Mouse (Mus musculus) testis, adult 2 months (tissue): ENCODE data around the gene Car11. TPM values are rescaled to one million over a fixed set of nuclear protein-coding genes. Genes with fewer than 3 reads are reported as not detected.

ENCODE experiments used
- H3K27ac ChIP-seq: fragments of 200-500 bp; 2 replicates; pipeline ENCODE4 v1.5.1; 2012; ENCODE audit warnings: low read depth, low read length; ENCODE audit not compliant: control insufficient read depth, insufficient read depth
- H3K27me3 ChIP-seq: fragments of 200-500 bp; 2 replicates; pipeline ENCODE4 v1.6.1; 2012; ENCODE audit warnings: mild to moderate bottlenecking, low read length, moderate library complexity; ENCODE audit not compliant: control insufficient read depth, insufficient read depth
- H3K36me3 ChIP-seq: fragments of 200-500 bp; 2 replicates; pipeline ENCODE4 v1.6.1; 2012; ENCODE audit warnings: mild to moderate bottlenecking, low read length; ENCODE audit not compliant: control insufficient read depth, insufficient read depth
- H3K4me1 ChIP-seq: fragments of 200-500 bp; 2 replicates; pipeline ENCODE4 v1.6.1; 2012; ENCODE audit warnings: low read length; ENCODE audit not compliant: control insufficient read depth, insufficient read depth
- H3K4me3 ChIP-seq: fragments of 200-500 bp; 2 replicates; pipeline ENCODE4 v1.5.1; 2012; ENCODE audit warnings: low read depth, mild to moderate bottlenecking, low read length, moderate library complexity, mixed read lengths; ENCODE audit not compliant: control insufficient read depth
- CTCF ChIP-seq: fragments of 200-500 bp; IDR thresholded peaks from 2 replicates; pipeline ENCODE4 v1.5.1; 2012; ENCODE audit warnings: low read depth, mild to moderate bottlenecking, inconsistent platforms, low read length, moderate library complexity; ENCODE audit not compliant: control insufficient read depth, insufficient read depth, insufficient replicate concordance
- POLR2A ChIP-seq: fragments of 200-500 bp; IDR thresholded peaks from 2 replicates; pipeline ENCODE4 v1.6.1; 2012; ENCODE audit warnings: low read depth, mild to moderate bottlenecking, inconsistent platforms, low read length, moderate library complexity; ENCODE audit not compliant: control insufficient read depth
- polyA plus RNA-seq: library from polyadenylated mRNA; depleted of rRNA; stranded (reverse); fragments of >200 nt; gene quantifications from 2 replicates; pipeline ENCODE4 v1.2.3, GENCODE M21; 2012

Gene Car11
- polyA plus RNA-seq, 1 experiment, result 3.3 TPM

DNA sequence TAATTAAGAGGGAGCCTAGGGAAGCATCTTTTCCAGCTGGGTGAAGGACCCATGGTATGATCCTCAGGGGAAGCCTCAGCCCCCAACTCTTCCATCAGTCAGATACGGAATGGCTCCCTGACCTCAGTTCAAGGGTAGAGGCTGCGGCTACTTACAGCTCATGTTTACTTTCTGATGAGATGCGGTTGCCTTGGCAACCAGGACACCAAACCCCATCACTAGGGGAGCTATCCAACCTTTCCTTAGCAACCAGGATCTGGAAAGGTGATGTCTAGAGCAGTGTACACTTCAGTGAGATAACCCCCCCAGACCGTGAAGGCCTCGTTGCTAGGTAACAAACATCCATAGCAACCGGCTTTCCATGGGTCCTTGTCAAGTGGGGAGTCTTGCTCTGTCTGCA lies 9.4 kb downstream of the Car11 start:
- Histone ChIP-seq H3K36me3 (peaks cover 4% of the 10 kb centered on the region), H3K27me3 (no peaks in the 10 kb centered on the region), H3K4me3 (peak overlapping the region; percentile 28; the same call in 1 of the 2 replicates), H3K27ac (no peak overlapping the region; the same call in 1 of the 2 replicates), H3K4me1 (peaks cover 57% of the 10 kb centered on the region)
- TF ChIP-seq POLR2A (no peak), CTCF (no peak)

DNA sequence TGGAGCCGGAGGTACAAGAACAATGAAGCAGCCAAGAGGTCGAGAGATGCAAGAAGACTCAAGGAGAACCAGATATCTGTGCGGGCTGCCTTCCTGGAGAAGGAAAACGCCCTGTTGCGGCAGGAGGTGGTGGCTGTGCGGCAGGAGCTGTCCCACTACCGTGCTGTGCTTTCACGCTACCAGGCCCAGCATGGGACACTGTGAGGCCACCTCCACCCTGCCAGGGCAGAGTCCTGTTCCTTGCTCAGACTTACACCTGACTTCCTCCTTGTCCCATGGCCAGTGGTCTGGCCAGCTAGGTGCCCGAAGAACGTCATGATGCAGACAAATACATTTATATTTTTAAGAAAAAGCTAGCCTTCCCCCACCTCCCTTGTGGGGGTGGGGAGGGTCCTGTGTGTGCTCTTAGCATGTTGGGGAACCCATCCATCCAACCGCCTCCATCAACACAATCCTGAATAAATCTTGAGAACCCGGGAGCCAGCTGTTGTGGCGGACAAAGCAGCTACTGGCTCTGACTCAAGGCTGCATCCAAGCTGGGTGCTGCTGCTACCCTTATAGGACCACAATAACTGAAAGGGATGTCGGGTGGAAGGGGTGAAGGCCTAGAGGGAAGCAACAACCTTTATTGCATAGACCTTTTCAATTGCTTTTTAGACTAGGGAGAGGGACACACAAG lies 10.2 kb downstream of the Car11 start:
- no peak overlapping the region for H3K4me3 ChIP-seq

DNA sequence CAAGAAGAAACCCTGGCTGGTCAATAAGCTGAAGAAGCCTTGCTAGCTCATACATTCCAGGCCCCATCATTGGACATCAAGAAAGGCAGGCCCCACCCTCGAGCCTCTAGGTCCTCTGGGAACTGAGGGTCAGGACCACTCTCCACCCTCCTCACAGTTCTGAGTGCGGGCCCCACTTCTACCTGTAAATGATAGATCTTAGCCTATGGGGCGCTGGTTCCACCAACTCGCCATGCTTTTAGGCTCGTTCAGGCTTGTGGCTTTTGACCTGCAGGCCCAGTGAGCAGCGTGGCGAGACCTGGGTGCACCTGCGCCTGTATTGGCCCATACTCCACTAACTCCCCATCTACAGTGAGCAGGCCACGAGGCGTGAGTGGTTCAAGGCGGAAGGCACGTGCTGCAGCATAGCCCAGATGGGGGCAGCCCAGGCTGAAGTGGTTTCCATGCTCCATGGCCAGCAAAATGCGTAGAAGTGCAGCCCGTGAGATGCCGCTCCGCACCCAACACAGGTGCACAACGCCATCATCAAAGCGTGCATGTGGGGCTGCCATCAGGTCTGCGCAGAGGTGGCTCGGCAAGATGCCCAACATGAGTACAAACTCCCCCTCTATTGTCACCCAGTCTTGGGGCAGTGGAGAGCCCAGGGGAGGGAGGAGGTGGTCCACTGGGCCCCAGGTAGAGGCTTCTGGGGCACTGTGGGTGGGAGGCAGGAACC lies 11.0 kb downstream of the Car11 start:
- Histone ChIP-seq H3K4me1 (peaks cover 51% of the 10 kb centered on the region), H3K4me3 (no peak overlapping the region), H3K27ac (no peak overlapping the region), H3K27me3 (no peaks in the 10 kb centered on the region), H3K36me3 (peaks cover 4% of the 10 kb centered on the region)
- TF ChIP-seq POLR2A, result peak; percentile 30
- TF ChIP-seq CTCF, result no peak

More for the DNA sequence above, 10.2 kb downstream of the Car11 start:
- Histone ChIP-seq H3K36me3 (peaks cover 4% of the 10 kb centered on the region), H3K27me3 (no peaks in the 10 kb centered on the region), H3K4me1 (peaks cover 57% of the 10 kb centered on the region), H3K27ac (no peak overlapping the region; the same call in 1 of the 2 replicates)
- TF ChIP-seq CTCF (no peak), POLR2A (peak; percentile 2; the same call in 1 of the 2 replicates)

DNA sequence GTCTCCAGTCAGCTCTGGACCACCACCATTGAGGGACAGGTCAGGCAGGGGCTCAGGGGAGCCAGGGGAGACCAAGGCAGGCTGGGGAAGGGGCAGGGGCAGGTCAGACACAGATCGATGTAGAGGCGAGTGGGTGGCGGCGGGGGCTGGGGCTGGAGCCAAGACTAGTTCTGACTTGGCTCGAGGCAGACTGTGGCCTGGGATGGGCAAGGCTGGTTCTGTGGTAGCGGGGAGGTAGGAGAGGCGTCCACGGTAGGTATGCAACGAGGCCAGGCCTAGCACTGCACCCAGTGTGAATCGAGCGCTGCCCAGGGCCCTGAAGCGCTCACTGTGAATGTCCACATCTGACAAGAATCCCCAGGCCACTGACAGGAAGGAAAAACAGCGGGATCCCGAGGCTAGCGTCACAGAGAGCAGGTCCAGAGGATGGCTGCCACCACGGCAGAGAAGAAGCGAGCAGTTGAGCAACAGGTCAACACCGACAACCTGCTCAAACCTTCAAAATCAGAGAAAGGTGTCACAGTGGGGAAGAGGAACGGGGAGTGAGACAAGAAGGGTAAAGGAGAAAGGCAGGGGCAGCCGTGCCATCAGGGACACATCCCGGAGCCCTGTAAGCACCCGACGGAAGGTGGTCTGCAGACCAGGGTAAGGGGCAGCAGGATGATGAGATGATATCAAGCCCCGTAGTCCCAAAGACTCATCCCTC lies 11.8 kb downstream of the Car11 start:
- Histone ChIP-seq H3K27ac (peak overlapping the region; percentile 26; the same call in 1 of the 2 replicates), H3K27me3 (no peaks in the 10 kb centered on the region), H3K4me3 (no peak overlapping the region; the same call in 1 of the 2 replicates), H3K4me1 (peaks cover 47% of the 10 kb centered on the region), H3K36me3 (peaks cover 4% of the 10 kb centered on the region)
- TF ChIP-seq POLR2A (no peak), CTCF (no peak)

DNA sequence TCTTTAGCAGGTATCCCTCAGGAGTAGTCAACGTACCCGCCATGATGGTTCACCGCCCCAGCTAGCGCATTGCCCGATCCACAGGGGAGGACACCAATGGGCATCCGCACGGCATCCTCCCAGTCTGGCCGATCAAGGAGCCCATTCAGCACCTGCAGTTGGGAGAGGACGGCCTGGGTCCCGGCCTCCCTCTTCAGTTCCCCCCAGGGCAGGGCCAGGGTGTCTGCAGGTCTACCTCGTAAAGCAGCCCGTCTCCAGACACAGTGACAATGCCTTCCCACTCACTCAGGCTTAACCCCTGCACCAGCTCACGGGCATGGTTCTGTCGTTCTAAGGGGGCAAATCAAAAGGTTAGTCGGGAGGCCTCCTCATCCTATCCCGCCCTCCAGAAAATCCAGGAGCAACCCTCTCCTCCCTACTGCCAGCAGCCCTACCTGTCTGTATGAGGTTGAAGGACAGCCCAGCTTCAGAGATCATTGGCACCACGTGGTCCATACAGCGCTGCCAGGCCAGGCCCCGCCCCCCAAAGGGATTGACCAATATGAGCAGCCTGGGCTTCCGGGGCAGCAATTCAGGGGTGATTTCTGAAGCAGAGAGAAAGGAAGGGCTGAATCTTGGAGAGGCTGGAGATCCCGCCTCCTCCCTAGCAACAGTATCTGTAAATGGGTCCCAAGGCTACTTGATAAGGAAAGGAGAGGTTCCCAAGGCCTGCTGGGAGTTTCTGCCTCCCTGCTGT lies 12.5 kb downstream of the Car11 start:
- H3K36me3 ChIP-seq, result peaks cover 4% of the 10 kb centered on the region
- peak overlapping the region; percentile 14; the same call in 1 of the 2 replicates for H3K4me3 ChIP-seq
- H3K4me1 ChIP-seq, result peaks cover 42% of the 10 kb centered on the region

DNA sequence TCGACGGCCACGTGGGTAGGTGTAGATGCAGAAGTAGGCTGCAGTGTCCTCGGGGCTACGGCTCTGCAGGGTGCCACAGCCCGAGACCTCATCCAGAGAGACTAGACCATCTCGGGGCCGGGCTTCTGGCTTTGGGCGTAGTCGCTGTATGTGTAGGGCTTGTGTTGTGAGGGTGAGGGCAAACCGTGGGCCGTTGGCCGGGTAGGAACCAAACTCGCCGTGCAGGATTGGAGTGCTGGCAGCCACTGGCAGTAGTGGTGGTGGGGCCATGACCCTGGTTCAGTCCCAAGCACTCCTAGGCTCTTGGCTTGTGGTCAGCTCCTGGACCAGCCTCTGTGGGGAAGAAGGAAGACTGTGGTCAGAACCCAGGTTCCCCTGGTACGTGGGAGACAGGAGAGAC lies 13.8 kb downstream of the Car11 start:
- H3K4me1 ChIP-seq, result peaks cover 31% of the 10 kb centered on the region

More for the DNA sequence above, 12.5 kb downstream of the Car11 start:
- Histone ChIP-seq H3K27me3 (no peaks in the 10 kb centered on the region), H3K27ac (peak overlapping the region; percentile 47)
- TF ChIP-seq POLR2A, result no peak
- no peak for TF ChIP-seq CTCF

More for the DNA sequence above, 13.8 kb downstream of the Car11 start:
- H3K27ac ChIP-seq, result peak overlapping the region; percentile 19; the same call in 1 of the 2 replicates
- H3K4me3 ChIP-seq, result no peak overlapping the region
- peaks cover 4% of the 10 kb centered on the region for H3K36me3 ChIP-seq
- TF ChIP-seq CTCF (no peak), POLR2A (no peak)
- H3K27me3 ChIP-seq, result no peaks in the 10 kb centered on the region
